Mouse (Mus musculus) skeletal muscle tissue, adult 2 months (tissue): ENCODE measurements around the gene Ranbp10.
A peak's percentile ranks its signal among the peaks of the same experiment; 100 is the strongest.
"Not testable (repeated sequence)": the region's sequence is repeated elsewhere in the genome, so short reads cannot be mapped to it uniquely, and the experiment has no call there.

Source experiments
- DNase-seq: peaks from one replicate; pipeline ENCODE4 v3.0.0-alpha.2; 2012; ENCODE audit warnings: low read depth, low spot score

Gene Ranbp10

GRCm38 (mm10) chr8:105835318-105835717 lies 8.2 kb upstream of the Ranbp10 start:
- peak; percentile 67 for DNase-seq

DNA sequence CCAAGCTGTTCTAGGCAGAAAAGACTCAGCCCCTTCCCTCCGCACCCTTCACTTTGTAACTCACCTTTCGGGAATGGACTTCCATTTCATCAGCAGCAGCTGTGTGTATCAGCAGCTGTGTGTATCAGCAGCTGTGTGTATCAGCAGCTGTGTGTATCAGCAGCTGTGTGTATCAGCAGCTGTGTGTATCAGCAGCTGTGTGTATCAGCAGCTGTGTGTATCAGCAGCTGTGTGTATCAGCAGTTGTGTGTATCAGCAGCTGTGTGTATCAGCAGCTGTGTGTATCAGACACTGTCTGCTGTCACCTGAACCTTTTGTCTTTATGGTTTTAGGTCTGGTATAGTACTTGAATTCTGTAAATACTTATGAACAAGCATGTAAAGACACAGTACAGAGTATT lies 6.6 kb upstream of the Ranbp10 start:
- DNase-seq, result not testable (repeated sequence)

- no peak for DNase-seq
Observed at GRCm38 (mm10) chr8:105826379-105826778, 771 bp downstream of the Ranbp10 start.

DNA sequence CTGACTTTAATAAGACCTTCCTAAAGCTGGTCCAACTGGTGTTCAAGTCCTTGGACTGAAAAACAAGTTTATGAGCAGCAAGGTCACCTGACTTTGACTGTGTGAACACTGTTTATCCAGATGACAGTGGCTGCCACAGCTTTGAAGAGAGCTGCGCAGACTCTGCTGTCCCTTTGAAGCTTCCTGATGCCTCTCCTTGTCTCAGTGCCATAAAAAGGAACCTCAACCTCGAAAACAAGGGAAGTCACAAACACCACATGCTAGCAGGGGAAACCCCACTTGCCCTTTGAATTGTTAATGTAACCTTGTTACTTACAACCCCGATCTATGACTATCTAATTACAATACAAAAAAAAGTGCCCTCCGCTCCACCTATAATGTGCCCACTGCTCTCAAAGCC lies 1.6 kb downstream of the Ranbp10 start:
- no peak for DNase-seq

DNA sequence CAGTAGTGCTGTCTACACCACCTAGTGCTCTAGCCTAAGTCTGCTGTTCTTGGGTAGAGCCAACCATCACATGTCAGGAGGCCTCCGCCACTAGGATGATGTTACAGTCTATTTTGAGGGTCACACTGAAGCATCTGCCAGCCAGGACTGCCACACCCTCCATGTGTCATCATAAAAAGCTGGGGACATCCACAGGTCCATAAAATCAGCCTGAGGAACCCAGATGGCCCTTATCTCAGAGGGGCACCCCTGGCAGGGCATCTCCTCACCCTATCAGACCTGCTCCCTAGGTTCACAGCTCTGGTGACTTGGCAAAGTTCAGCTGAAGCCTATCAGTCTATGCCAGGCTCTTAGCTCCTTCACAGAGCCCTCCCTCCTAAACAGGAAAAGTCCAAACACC lies 6.2 kb downstream of the Ranbp10 start:
- DNase-seq, result peak; percentile 91

GRCm38 (mm10) chr8:105819659-105820058 lies 7.5 kb downstream of the Ranbp10 start:
- no peak for DNase-seq

GRCm38 (mm10) chr8:105813241-105813640 lies 13.9 kb downstream of the Ranbp10 start:
- DNase-seq, result no peak

DNA sequence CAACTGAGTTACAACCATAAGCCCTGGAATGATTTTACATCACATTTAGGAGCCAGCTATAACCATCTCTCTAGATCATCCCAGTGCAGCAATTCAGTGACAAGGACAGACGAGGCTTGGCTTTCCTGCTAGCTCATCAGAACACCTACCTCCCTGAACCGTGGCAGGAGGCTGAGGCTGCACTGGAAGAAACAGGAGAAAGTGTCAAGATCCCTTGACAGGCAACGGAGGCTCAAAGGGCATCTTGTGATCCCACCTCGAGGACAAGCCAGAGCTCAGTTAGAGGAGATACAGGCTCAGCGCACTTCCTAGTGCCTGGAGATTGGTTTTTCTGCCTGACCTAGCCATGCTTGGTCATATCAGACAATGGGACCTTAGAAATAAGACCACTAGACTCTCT lies 14.6 kb downstream of the Ranbp10 start:
- peak; percentile 70 for DNase-seq

DNA sequence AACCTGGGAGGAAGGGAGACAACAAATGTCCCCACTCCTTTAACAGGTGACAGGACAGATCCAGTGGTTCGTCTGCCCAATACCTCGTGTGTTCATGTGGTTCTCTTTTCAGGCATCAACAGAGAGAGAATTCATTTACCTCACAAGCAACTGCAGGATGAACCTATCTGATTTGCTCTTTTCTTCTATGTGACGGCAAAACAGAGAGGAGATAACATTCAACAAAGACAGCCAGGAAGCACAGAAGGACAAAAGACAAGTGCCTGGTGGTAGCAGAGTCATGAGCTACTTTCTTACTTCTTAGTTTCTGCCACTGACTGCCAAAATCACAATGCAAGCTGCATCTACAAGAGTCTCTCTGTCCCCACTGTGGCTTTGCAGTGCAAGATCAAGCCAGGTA lies 15.6 kb downstream of the Ranbp10 start:
- DNase-seq, result no peak

DNA sequence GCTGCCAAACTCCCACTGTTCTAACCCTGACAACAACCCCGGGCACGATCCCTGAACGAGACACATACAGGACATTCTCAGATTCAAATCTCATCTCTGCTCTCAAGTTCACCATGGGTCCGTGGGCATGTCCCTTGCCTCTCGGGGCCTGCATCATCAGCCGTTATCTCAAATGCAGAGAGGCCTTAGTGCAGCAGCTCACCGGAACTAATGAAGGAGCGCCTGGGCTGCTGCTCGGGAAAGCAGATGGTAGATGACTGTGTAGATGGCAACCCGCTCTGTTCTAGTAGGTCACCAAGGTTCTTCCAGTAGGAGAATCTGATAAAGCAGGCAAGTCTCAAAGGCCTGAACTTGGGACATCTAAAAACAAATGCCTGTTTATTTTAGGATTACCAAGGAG lies 16.1 kb downstream of the Ranbp10 start:
- no peak for DNase-seq

DNA sequence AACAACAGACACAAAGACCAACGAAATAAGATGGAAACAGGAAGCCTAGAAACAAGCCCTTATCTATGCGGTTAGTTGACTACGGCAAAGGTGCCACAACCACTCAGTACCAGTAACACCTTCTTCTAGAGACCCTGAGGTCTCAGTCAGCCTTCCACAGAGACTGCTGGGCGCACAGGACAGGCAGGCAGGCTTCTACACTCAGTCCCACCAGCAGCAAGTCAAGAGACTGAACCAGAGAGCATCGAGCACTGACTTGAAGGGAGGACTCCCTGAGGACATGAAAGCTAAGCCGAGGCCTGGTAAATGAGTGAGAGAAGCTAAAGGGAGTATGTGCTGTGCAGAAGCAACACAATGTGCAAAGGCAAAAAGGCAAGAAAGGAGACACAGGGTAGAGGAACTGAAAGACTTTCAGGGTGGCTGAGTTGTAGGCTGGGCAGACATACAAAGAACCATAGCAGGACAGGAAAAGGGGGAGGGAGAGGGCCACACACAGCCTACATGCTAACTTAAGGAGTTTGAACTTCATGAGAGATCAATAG lies 16.8 kb downstream of the Ranbp10 start:
- DNase-seq, result no peak

DNA sequence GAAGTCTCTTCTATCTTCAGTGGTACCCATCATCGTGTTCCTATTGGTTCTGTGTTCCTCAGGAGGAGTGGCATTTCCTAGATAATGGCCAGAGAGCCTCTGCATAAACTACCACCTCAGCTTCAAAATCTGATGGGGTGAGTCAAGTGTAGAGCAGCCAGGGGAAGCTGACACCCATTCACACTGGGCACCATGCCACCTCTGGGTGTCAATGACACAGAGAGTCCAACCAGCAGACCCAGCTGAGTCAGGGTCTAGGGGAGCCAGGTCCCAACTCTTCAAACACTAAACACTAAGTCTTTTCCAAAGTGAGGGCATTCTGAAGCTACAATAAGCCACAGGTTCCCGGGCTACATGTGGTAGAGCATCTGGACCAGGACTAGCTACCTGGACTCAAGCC lies 18.7 kb downstream of the Ranbp10 start:
- peak; percentile 73 for DNase-seq

DNA sequence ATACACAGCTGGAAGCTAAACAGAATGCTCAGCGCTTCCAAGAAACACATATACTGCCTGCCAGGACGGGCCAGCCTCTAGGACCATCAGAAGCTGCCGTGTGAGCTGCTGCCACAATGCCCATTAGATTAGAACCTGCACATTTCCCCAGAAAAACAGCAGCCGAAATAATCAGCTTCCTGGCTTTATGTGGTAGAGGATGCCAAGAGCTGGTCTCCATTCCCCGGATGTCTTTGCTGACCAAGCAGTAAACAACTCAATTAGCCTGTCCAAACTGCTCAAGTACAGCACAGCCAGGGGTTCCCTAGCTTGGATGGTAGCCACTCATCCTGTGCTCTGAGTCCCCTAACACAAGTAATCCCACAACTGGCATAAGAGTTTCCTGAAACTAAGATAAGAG lies 19.4 kb downstream of the Ranbp10 start:
- DNase-seq, result no peak

- no peak for DNase-seq
Observed at GRCm38 (mm10) chr8:105805964-105806363, 21.2 kb downstream of the Ranbp10 start.

DNA sequence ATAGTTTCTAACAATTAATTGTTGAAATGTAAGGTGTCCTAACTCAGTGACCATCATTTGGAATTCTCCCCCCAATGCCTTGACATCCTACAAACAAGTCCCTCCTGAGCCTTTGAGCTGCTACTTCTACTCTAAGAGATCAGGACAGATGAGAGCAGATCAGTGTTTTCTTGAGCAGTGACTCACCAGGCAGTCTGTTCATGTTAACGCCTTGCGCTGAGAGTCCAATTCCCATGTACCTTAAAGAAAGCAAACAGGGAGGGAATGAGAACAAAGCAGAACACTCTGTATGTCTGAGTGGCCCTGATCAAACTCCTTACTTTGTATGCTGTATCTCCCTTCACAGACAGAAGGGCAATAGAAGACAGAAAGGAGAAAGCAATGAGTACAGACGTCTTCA lies 21.8 kb downstream of the Ranbp10 start:
- DNase-seq, result no peak

DNA sequence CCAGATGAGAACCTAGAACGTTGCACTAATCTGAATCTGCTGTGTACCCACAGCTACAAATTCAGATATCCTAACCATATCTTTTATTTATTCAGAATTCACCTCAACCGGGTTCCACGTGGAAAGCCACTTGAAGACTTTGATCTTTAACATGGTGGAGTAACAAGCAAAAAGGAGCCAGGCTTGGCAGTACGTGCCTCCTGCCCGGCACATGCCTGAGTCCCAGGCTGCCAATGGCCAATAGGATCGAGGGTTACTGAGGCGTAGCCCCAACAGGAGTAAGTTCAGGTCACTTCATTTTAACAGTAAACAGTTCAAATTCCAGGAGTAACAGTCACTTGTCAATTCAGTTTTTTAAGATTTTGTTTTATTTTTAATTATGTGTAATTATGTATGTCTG lies 22.4 kb downstream of the Ranbp10 start:
- no peak for DNase-seq

GRCm38 (mm10) chr8:105801153-105801904 lies 25.8 kb downstream of the Ranbp10 start:
- DNase-seq, result no peak

- peak; percentile 81 for DNase-seq
Observed at GRCm38 (mm10) chr8:105799091-105799812, 27.9 kb downstream of the Ranbp10 start.

GRCm38 (mm10) chr8:105798408-105798807 lies 28.7 kb downstream of the Ranbp10 start:
- DNase-seq, result peak; percentile 51

DNA sequence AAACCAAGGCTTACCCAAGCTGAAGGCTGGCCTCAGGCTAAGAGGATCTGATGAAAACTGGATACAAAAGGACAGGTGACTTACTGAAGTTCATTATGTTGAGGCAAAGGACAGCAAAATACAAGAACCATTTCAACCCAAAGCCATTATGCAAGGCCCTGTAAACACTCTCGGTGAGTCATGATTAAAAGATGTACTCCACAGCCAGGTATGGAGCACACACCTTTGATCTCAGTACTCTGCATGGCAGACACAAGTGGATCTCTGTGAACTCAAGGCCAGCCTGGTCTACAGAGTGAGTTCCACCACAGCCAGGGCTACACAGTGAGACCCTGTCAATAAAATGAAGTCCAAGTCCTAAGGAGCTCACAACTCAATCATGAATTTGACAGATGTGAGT lies 31.4 kb downstream of the Ranbp10 start:
- no peak for DNase-seq

- DNase-seq, result no peak
Observed at GRCm38 (mm10) chr8:105794009-105794598, 33.0 kb downstream of the Ranbp10 start.

DNA sequence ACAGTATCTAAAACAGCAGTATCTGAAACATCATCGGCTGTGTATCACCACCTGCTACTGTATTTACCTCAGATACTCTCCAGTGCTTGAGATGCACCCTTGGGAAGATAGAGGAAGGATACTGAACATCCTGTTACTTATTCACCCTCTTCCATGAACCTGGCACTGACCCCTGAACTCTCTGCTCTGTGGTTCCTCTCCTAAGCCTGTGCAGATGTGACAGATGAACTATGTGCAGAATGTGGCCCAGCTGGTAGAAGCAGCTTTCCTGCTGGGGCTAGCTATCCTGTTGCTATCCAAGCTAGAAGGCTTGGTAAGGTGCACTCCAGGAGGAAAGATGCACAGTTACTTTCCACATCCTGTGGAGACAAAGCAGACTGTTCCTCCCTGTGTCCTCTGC lies 33.8 kb downstream of the Ranbp10 start:
- no peak for DNase-seq

DNA sequence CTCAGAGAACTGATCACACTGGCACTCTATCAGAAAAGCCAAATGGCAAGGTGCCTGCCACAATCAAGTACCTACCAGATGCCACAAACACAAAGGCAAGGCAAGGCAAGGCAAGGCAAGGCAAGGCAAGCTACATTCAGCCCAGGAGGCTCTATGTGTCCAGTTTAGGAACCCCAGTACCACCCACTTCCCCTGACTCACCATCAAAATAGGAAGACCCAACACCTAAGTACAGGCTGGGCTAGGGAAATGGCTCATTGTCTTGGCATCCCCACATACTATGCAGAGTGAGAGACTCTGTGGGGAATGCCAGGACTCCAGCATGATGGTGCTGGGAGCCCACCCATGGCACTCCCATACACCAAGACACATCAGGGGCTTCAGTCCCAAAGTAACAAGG lies 37.5 kb downstream of the Ranbp10 start:
- DNase-seq, result no peak
